Comparison of ENCODE assay signal across 8 mouse cellular contexts in genomic region chrX:152144742-152145214, GRCm38 (mm10). TPM values are rescaled to one million over a fixed set of nuclear protein-coding genes. Genes with fewer than 3 reads are reported as not detected.
DNase-seq lines count a peak whose midpoint lies in the region; ATAC-seq and TF ChIP-seq lines count a peak whose summit lies in the region.

No protein-coding gene starts in this region.

- H3K9me3 ChIP-seq in E14TG2a.4 (ENCODE audit: low read length) = no peaks in the 10 kb centered on the region
- no peaks in the 10 kb centered on the region for H3K9me3 ChIP-seq in hindbrain, embryonic 12.5 days (replicated peaks)
- H3K9me3 ChIP-seq in lung, postnatal 0 days (ENCODE audit: low read length) = no peaks in the 10 kb centered on the region

- H3K9ac ChIP-seq in hindbrain, embryonic 12.5 days = peak overlapping the region; percentile 69
- peak overlapping the region; percentile 34; the same call in 1 of the 2 replicates for H3K9ac ChIP-seq in lung, postnatal 0 days (replicated peaks; ENCODE audit: low read depth)

- DNase-seq in heart, adult 11 months = peak; percentile 90
- no peak for DNase-seq in heart, postnatal 25 days (ENCODE audit: low spot score)
- DNase-seq in embryo, embryonic 9.5 days (ENCODE audit: extremely low spot score) = peak; percentile 1
- peak; percentile 9 for DNase-seq in lung, postnatal 0 days (ENCODE audit: low spot score)
- DNase-seq in spleen, postnatal 10 days (ENCODE audit: low spot score in 2 of 2) = no peak

- H3K4me3 ChIP-seq in E14TG2a.4 (replicated peaks; ENCODE audit: low read length) = peak overlapping the region; percentile 81
- peak overlapping the region; percentile 61 for H3K4me3 ChIP-seq in hindbrain, embryonic 12.5 days
- peak overlapping the region; percentile 55 for H3K4me3 ChIP-seq in lung, postnatal 0 days (ENCODE audit: low read depth, low read length)

- no peak for TF ChIP-seq EP300 in lung, postnatal 0 days (IDR thresholded peaks at IDR 0.05)

- H3K4me2 ChIP-seq in hindbrain, embryonic 12.5 days (replicated peaks) = peak overlapping the region; percentile 81
- peak overlapping the region; percentile 75 for H3K4me2 ChIP-seq in lung, postnatal 0 days (replicated peaks; ENCODE audit: low read depth, low read length)

- peak; percentile 39 for ATAC-seq in hindbrain, embryonic 12.5 days (ENCODE audit: low FRiP score)
- no peak for ATAC-seq in lung, postnatal 0 days
- no peak for ATAC-seq in frontal cortex, adult (ENCODE audit: low TSS enrichment)

- WGBS in hindbrain, embryonic 12.5 days = 9% methylated on average over 42 of the region's 42 CpGs
- 15% methylated on average over 29 of the region's 42 CpGs for WGBS in lung, postnatal 0 days

- no peak for TF ChIP-seq CTCF in E14TG2a.4 (conservative IDR thresholded peaks at IDR 0.05; ENCODE audit: low read length)
- no peak for TF ChIP-seq CTCF in lung, postnatal 0 days (IDR thresholded peaks at IDR 0.05)

- H3K27ac ChIP-seq in hindbrain, embryonic 12.5 days = no peak overlapping the region
- H3K27ac ChIP-seq in lung, postnatal 0 days (ENCODE audit: low read length) = no peak overlapping the region

- H3K4me1 ChIP-seq in E14TG2a.4 (replicated peaks; ENCODE audit: low read depth, low read length) = 0 out of 2 replicates have a peak, but pooled peaks cover 2% of the 10 kb centered on the region
- H3K4me1 ChIP-seq in hindbrain, embryonic 12.5 days = 0 out of 2 replicates have a peak, but pooled peaks cover 2% of the 10 kb centered on the region
- H3K4me1 ChIP-seq in lung, postnatal 0 days (ENCODE audit: insufficient read depth, low read depth, low read length) = no peaks in the 10 kb centered on the region; the same call in 1 of the 2 replicates

- H3K36me3 ChIP-seq in E14TG2a.4 (ENCODE audit: insufficient read depth, low read length) = no peaks in the 10 kb centered on the region
- H3K36me3 ChIP-seq in hindbrain, embryonic 12.5 days = no peaks in the 10 kb centered on the region
- no peaks in the 10 kb centered on the region for H3K36me3 ChIP-seq in lung, postnatal 0 days (ENCODE audit: insufficient read depth, low read length)

- intact Hi-C loops in heart, postnatal 25 days (cut with DNase I) = loop anchor here (5.0 kb wide), 1 partner anchor 1632 kb away; no protein-coding TSS in a partner anchor

- peaks cover 42% of the 10 kb centered on the region for H3K27me3 ChIP-seq in E14TG2a.4 (ENCODE audit: insufficient read depth, low read length)
- peaks cover 81% of the 10 kb centered on the region for H3K27me3 ChIP-seq in hindbrain, embryonic 12.5 days
- no peaks in the 10 kb centered on the region for H3K27me3 ChIP-seq in lung, postnatal 0 days (replicated peaks; ENCODE audit: insufficient read depth, low read length)

RNA-seq across cellular contexts. Expression of gene Iqsec2, which starts 0.7 kb away (rescaled TPM):
- total RNA-seq in heart, postnatal 25 days (2021) = 10 to 100 TPM; 80.6 to 80.7 TPM
- polyA plus RNA-seq in hindbrain, embryonic 12.5 days (2016; fragmentation: Nextera tagmentation; extraction: Ambion mirVana) = 2.4 and 3.1 TPM in 2 replicates
- 4.0 and 4.3 TPM in 2 replicates for polyA plus RNA-seq in lung, postnatal 0 days (2015; fragmentation: Nextera tagmentation; extraction: Ambion mirVana)

Comparison
In these comparisons a context has a peak if more than half of its experiments do, and no peak if none do; other contexts are left out.
1. DNase-seq: peak in heart, adult 11 months (single experiment), embryo, embryonic 9.5 days (single experiment) and lung, postnatal 0 days (single experiment); none in heart, postnatal 25 days (single experiment) and spleen, postnatal 10 days (0 of 2).
2. Peak in every context shown above with its lines, with median percentiles within 50 percentile points of each other: H3K4me3 ChIP-seq.